Mouse (Mus musculus) megakaryocyte, embryonic 14.5 days (primary cell): ENCODE data around the gene Gfm2.

Experiments
- FLI1 ChIP-seq: IDR thresholded peaks from 2 replicates; pipeline ENCODE4 v1.6.1; 2012; ENCODE audit warnings: low read length, inconsistent platforms, mixed read lengths
- GATA1 ChIP-seq: IDR thresholded peaks from 3 replicates; pipeline ENCODE4 v1.6.1; 2012; ENCODE audit warnings: mixed read lengths, low read length, inconsistent platforms, borderline replicate concordance

DNA sequence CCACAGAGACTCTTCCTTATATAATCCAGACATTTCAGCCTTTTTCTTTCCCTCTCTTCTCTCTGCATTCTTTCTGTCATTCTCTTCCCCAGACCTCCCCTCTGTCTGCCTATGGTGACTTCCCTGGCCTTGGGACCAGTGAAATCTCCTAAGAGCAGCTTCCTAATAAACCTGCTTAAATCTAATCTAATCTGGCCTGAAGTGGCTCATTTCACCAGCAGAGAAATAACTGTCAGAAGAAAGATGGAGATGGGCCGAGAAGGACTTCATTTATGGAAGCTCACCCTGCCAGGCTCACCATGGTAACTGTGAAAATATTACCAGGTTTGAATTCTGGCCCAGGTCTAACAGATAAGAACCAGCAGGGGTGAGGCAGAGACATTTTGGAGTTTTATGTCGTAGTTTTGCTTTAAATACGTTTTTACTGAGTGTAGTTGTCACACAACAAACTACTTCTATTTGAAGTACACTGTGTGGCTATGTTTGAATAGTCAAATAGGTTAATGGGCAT lies 70.8 kb downstream of the Gfm2 start:
- TF ChIP-seq FLI1 (no peak), GATA1 (no peak)
